1 mouse cellular context compared by ENCODE assay signal in the genomic region with DNA sequence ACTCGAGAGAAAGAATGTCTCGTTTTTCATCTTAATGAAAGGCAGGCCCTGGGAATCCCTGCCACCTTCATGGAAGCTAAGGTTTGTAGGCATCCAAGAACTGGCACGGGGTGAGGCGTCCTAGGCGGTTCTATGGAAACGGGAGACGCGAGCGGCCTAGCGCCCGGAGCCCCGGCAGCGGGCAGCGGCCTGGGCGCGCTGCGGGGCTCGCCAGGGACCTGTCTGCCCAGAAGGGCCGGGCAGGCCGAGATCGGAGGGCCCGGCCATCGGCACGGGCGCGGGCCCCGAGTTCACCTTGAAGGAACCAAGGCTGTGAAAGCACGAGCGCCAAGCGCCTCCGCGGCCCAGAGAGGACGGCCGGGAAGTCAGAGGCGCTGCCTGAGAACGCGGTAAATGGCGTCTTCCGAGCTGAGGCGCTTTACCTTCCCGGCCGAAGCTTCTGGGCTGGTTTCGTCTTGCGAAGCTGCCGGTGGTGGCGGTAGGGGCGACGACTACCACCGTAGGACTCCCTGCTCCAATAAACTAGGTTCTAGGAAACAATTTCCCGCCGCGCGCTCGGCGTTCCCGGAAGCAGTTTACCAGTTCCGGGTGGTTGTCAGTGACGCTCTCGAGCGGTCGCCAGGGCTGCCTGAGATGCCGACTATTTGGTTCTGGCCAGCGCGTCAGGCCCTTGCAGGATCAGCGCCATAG.
TF ChIP-seq lines count a peak whose summit lies in the region.

A gene (minus strand): TSS at position 543 of the 690 bp plus-strand sequence.
A gene (plus strand): TSS at position 610 of the 690 bp plus-strand sequence.

TF ChIP-seq in CH12.LX, 34 proteins besides CTCF, POLR2A, EP300 and RAD21:
- TF ChIP-seq E2F4 (IDR thresholded peaks at IDR 0.05; ENCODE audit: insufficient replicate concordance, low read depth, low read length) (peak; percentile 99), MAFK (IDR thresholded peaks at IDR 0.05; ENCODE audit: insufficient replicate concordance, low read length) (no peak), NELFE (IDR thresholded peaks at IDR 0.05; ENCODE audit: low read depth, low read length) (peak; percentile 82), HCFC1 (IDR thresholded peaks at IDR 0.05; ENCODE audit: low read depth, low read length) (peak; percentile 91), MXI1 (IDR thresholded peaks at IDR 0.05; ENCODE audit: low read depth, low read length) (peak; percentile 95), MAZ (IDR thresholded peaks at IDR 0.05; ENCODE audit: low read depth, low read length) (no peak), KAT2A (IDR thresholded peaks at IDR 0.05; ENCODE audit: insufficient replicate concordance, low read length) (peak; percentile 92), ZNF384 (IDR thresholded peaks at IDR 0.05; ENCODE audit: low read depth, low read length) (no peak), RCOR1 (conservative IDR thresholded peaks at IDR 0.05; ENCODE audit: low read depth, low read length) (no peak), MYC (IDR thresholded peaks at IDR 0.05; ENCODE audit: low read depth, low read length) (no peak; the same call in 1 of the 2 replicates), CHD1 (IDR thresholded peaks at IDR 0.05; ENCODE audit: low read depth, low read length) (0 out of 2 replicates have a peak, but pooled peaks have one; percentile 10), ELF1 (IDR thresholded peaks at IDR 0.05; ENCODE audit: low read depth, low read length) (peak; percentile 88), UBTF (IDR thresholded peaks at IDR 0.05; ENCODE audit: low read depth, low read length) (peak; percentile 89), POLR2AphosphoS2 (IDR thresholded peaks at IDR 0.05; ENCODE audit: low read depth, low read length) (no peak; the same call in 1 of the 2 replicates), PAX5 (IDR thresholded peaks at IDR 0.05; ENCODE audit: low read length) (no peak), IRF4 (IDR thresholded peaks at IDR 0.05; ENCODE audit: low read depth, low read length) (peak; percentile 34; the same call in 1 of the 2 replicates), CHD2 (IDR thresholded peaks at IDR 0.05; ENCODE audit: low read length) (peak; percentile 90), MEF2A (IDR thresholded peaks at IDR 0.05; ENCODE audit: borderline replicate concordance, low read depth, low read length) (peak; percentile 41; the same call in 1 of the 2 replicates), TCF12 (IDR thresholded peaks at IDR 0.05; ENCODE audit: low read depth, low read length) (peak; percentile 62), TBP (conservative IDR thresholded peaks at IDR 0.05; ENCODE audit: low read depth, low read length) (peak; percentile 57), SIN3A (IDR thresholded peaks at IDR 0.05; ENCODE audit: low read length) (peak; percentile 100), BHLHE40 (IDR thresholded peaks at IDR 0.05; ENCODE audit: low read depth, low read length) (no peak)
